Mouse (Mus musculus) embryonic facial prominence, embryonic 11.5 days (tissue): ENCODE data around the gene Tmprss6. TPM values are rescaled to one million over a fixed set of nuclear protein-coding genes. Genes with fewer than 3 reads are reported as not detected.

Experiments
- ATAC-seq: fragments of 200-750 bp; cut with Nextera tagmentation; replicated peaks from 2 replicates; pipeline ENCODE4 v1.8.0; 2017; ENCODE audit warnings: low read depth; ENCODE audit not compliant: insufficient number of reproducible peaks, low FRiP score, low TSS enrichment
- DNase-seq: peaks from one replicate; pipeline ENCODE4 v3.0.0-alpha.2; 2015; ENCODE audit warnings: low spot score
- H3K27ac ChIP-seq: fragments of 300-500 bp; sonication (generic); replicated peaks from 2 replicates; pipeline ENCODE4 v1.5.1; 2014; ENCODE audit warnings: mild to moderate bottlenecking, low read depth, low read length, control low read depth
- H3K27me3 ChIP-seq: fragments of 300-500 bp; sonication (generic); 2 replicates; pipeline ENCODE4 v1.6.1; 2014; ENCODE audit warnings: mild to moderate bottlenecking, low read length, moderate library complexity, mixed read lengths; ENCODE audit not compliant: control insufficient read depth, insufficient read depth
- H3K36me3 ChIP-seq: fragments of 300-500 bp; sonication (generic); replicated peaks from 2 replicates; pipeline ENCODE4 v1.6.1; 2014; ENCODE audit warnings: low read depth, mild to moderate bottlenecking, low read length, moderate library complexity, mixed read lengths; ENCODE audit not compliant: control insufficient read depth, insufficient read depth
- H3K4me1 ChIP-seq: fragments of 300-500 bp; sonication (generic); 2 replicates; pipeline ENCODE4 v1.6.1; 2014; ENCODE audit warnings: low read length, mixed read lengths; ENCODE audit not compliant: control insufficient read depth, insufficient read depth
- H3K4me2 ChIP-seq: fragments of 300-500 bp; sonication (generic); 2 replicates; pipeline ENCODE4 v1.6.1; 2014; ENCODE audit warnings: low read depth, mild to moderate bottlenecking, control low read depth, low read length, moderate library complexity
- H3K4me3 ChIP-seq: fragments of 300-500 bp; sonication (generic); 2 replicates; pipeline ENCODE4 v1.5.1; 2014; ENCODE audit warnings: low read depth, low read length, control low read depth
- H3K9ac ChIP-seq: fragments of 300-500 bp; sonication (generic); replicated peaks from 2 replicates; pipeline ENCODE4 v1.6.1; 2014; ENCODE audit warnings: mild to moderate bottlenecking, control low read depth, low read length
- H3K9me3 ChIP-seq: fragments of 300-500 bp; sonication (generic); replicated peaks from 2 replicates; pipeline ENCODE4 v1.6.1; 2016; ENCODE audit warnings: mild to moderate bottlenecking, low read length, inconsistent platforms, mixed read lengths; ENCODE audit not compliant: control insufficient read depth
- WGBS: fragments of 180-500 bp; shearing (Covaris S2); extraction: QIAGEN DNeasy Blood & Tissue Kit; methylation state at CpG from one replicate; pipeline ENCODE4 v1.1.7; 2014; 5-methylcytosine and 5-hydroxymethylcytosine counted together
- polyA plus RNA-seq: library from polyadenylated mRNA; unstranded; fragments of >200 nt; fragmentation: Nextera tagmentation; extraction: Ambion mirVana; gene quantifications from 2 replicates; pipeline ENCODE4 v1.2.1, GENCODE M21; 2014

Tmprss6 gene
- 0.21 and 0.49 TPM in 2 replicates for polyA plus RNA-seq

- no peak within 1 kb of the TSS for H3K4me2 ChIP-seq
- no peaks in the 10 kb centered on the region for H3K27me3 ChIP-seq
- no peak for DNase-seq
- 78% methylated on average over 7 of the region's 7 CpGs for WGBS
- no peak within 1 kb of the TSS for H3K9ac ChIP-seq
- H3K4me3 ChIP-seq, result no peak within 1 kb of the TSS
- ATAC-seq, result no peak
- H3K36me3 ChIP-seq, result no peaks in the 10 kb centered on the region
- no peaks in the 10 kb centered on the region for H3K4me1 ChIP-seq
- no peak within 1 kb of the TSS for H3K27ac ChIP-seq
- H3K9me3 ChIP-seq, result no peaks in the 10 kb centered on the region
These were observed at the start of gene Tmprss6 for GRCm38 (mm10) chr15:78468379-78468937. TSS of gene Tmprss6 (minus strand) at chr15:78468634.

GRCm38 (mm10) chr15:78518221-78518620 lies 49.8 kb upstream of the Tmprss6 start:
- Histone ChIP-seq H3K36me3 (no peaks in the 10 kb centered on the region), H3K4me1 (no peaks in the 10 kb centered on the region; the same call in 1 of the 2 replicates), H3K27ac (no peak overlapping the region), H3K9me3 (no peaks in the 10 kb centered on the region), H3K4me2 (no peak overlapping the region), H3K4me3 (no peak overlapping the region), H3K27me3 (no peaks in the 10 kb centered on the region), H3K9ac (no peak overlapping the region)
- no peak for ATAC-seq
- DNase-seq, result no peak
- WGBS, result 59% methylated on average over 7 of the region's 7 CpGs

GRCm38 (mm10) chr15:78515759-78516158 lies 47.3 kb upstream of the Tmprss6 start:
- Histone ChIP-seq H3K36me3 (no peaks in the 10 kb centered on the region), H3K9me3 (no peaks in the 10 kb centered on the region), H3K27me3 (no peaks in the 10 kb centered on the region), H3K27ac (no peak overlapping the region), H3K4me2 (no peak overlapping the region), H3K4me1 (no peaks in the 10 kb centered on the region; the same call in 1 of the 2 replicates), H3K9ac (no peak overlapping the region), H3K4me3 (no peak overlapping the region)
- 79% methylated on average over 6 of the region's 6 CpGs for WGBS
- DNase-seq (no peak), ATAC-seq (no peak)

- peak; percentile 57; the same call in 1 of the 2 replicates for ATAC-seq
These were observed 46.1 kb upstream of the Tmprss6 start for GRCm38 (mm10) chr15:78514393-78515146.

GRCm38 (mm10) chr15:78513019-78513418 lies 44.6 kb upstream of the Tmprss6 start:
- H3K4me2 ChIP-seq, result no peak overlapping the region
- H3K4me1 ChIP-seq, result no peaks in the 10 kb centered on the region; the same call in 1 of the 2 replicates
- 87% methylated on average over 14 of the region's 14 CpGs for WGBS
- no peaks in the 10 kb centered on the region for H3K27me3 ChIP-seq
- DNase-seq, result no peak
- H3K4me3 ChIP-seq, result no peak overlapping the region
- H3K27ac ChIP-seq, result no peak overlapping the region
- H3K36me3 ChIP-seq, result no peaks in the 10 kb centered on the region
- H3K9ac ChIP-seq, result no peak overlapping the region
- ATAC-seq, result no peak
- no peaks in the 10 kb centered on the region for H3K9me3 ChIP-seq

More at GRCm38 (mm10) chr15:78514393-78515146, 46.1 kb upstream of the Tmprss6 start:
- peak; percentile 88 for DNase-seq
- H3K9ac ChIP-seq, result no peak overlapping the region
- no peaks in the 10 kb centered on the region for H3K27me3 ChIP-seq
- no peak overlapping the region for H3K4me2 ChIP-seq
- no peaks in the 10 kb centered on the region for H3K36me3 ChIP-seq
- WGBS, result 22% methylated on average over 7 of the region's 7 CpGs
- H3K9me3 ChIP-seq, result no peaks in the 10 kb centered on the region
- H3K27ac ChIP-seq, result no peak overlapping the region
- H3K4me3 ChIP-seq, result no peak overlapping the region
- no peaks in the 10 kb centered on the region; the same call in 1 of the 2 replicates for H3K4me1 ChIP-seq

- no peaks in the 10 kb centered on the region for H3K27me3 ChIP-seq
- DNase-seq (no peak), ATAC-seq (no peak; the same call in 1 of the 2 replicates)
- no peak overlapping the region for H3K4me2 ChIP-seq
- H3K4me1 ChIP-seq, result no peaks in the 10 kb centered on the region; the same call in 1 of the 2 replicates
- no peak overlapping the region for H3K9ac ChIP-seq
- no peak overlapping the region for H3K4me3 ChIP-seq
- H3K9me3 ChIP-seq, result no peaks in the 10 kb centered on the region
- no peak overlapping the region for H3K27ac ChIP-seq
- 73% methylated on average over 7 of the region's 7 CpGs for WGBS
- H3K36me3 ChIP-seq, result no peaks in the 10 kb centered on the region
These were observed 43.5 kb upstream of the Tmprss6 start for GRCm38 (mm10) chr15:78511951-78512350.

GRCm38 (mm10) chr15:78510736-78511135 lies 42.3 kb upstream of the Tmprss6 start:
- no peak overlapping the region for H3K4me2 ChIP-seq
- no peak overlapping the region for H3K27ac ChIP-seq
- no peak overlapping the region for H3K9ac ChIP-seq
- H3K4me1 ChIP-seq, result no peaks in the 10 kb centered on the region; the same call in 1 of the 2 replicates
- H3K9me3 ChIP-seq, result no peaks in the 10 kb centered on the region
- DNase-seq (no peak), ATAC-seq (no peak)
- H3K4me3 ChIP-seq, result no peak overlapping the region
- no peaks in the 10 kb centered on the region for H3K27me3 ChIP-seq
- no peaks in the 10 kb centered on the region for H3K36me3 ChIP-seq
- 90% methylated on average over 6 of the region's 6 CpGs for whole genome bisulfite sequencing

GRCm38 (mm10) chr15:78510121-78510576 lies 41.7 kb upstream of the Tmprss6 start:
- peak overlapping the region; percentile 32; the same call in 1 of the 2 replicates for H3K9ac ChIP-seq
- 73% methylated on average over 8 of the region's 8 CpGs for WGBS
- H3K27me3 ChIP-seq, result no peaks in the 10 kb centered on the region
- no peaks in the 10 kb centered on the region; the same call in 1 of the 2 replicates for H3K4me1 ChIP-seq
- no peaks in the 10 kb centered on the region for H3K36me3 ChIP-seq
- no peak overlapping the region; the same call in 1 of the 2 replicates for H3K4me2 ChIP-seq
- no peak for DNase-seq
- no peaks in the 10 kb centered on the region for H3K9me3 ChIP-seq
- no peak for ATAC-seq
- no peak overlapping the region for H3K27ac ChIP-seq
- H3K4me3 ChIP-seq, result no peak overlapping the region
